Comparison of ENCODE assay signal across 12 mouse cellular contexts in genomic region chr3:69020285-69020684, GRCm38 (mm10). TPM values are rescaled to one million over a fixed set of nuclear protein-coding genes. Genes with fewer than 3 reads are reported as not detected.
DNase-seq lines count a peak whose midpoint lies in the region; ATAC-seq lines count a peak whose summit lies in the region.
"Had no signal": no experiment of that assay in that cellular context is flagged by ENCODE, and none has a peak within 500 bp of the region (broad histone marks: within the 10 kb centered on the region; RNA-seq: fewer than 3 reads in every experiment).

No protein-coding gene starts in this region.

- no peak overlapping the region for H3K9ac ChIP-seq in hindbrain, embryonic 11.5 days (ENCODE audit: low read depth, low read length)
- H3K9ac ChIP-seq in hindbrain, embryonic 13.5 days, result no peak overlapping the region
- no peak overlapping the region for H3K9ac ChIP-seq in liver, embryonic 16.5 days (ENCODE audit: low read depth, low read length)
- H3K9ac ChIP-seq in hindbrain, embryonic 14.5 days, result no peak overlapping the region
- H3K9ac ChIP-seq: liver, embryonic 15.5 days; neural tube, embryonic 13.5 days had no signal

- no peak for ATAC-seq in hindbrain, embryonic 11.5 days (ENCODE audit: low FRiP score)
- ATAC-seq in hindbrain, embryonic 13.5 days (ENCODE audit: low FRiP score), result no peak
- peak; percentile 50; the same call in 1 of the 2 replicates for ATAC-seq in liver, embryonic 16.5 days (ENCODE audit: low read depth)
- ATAC-seq in hindbrain, embryonic 14.5 days (ENCODE audit: low FRiP score), result no peak

- no peak overlapping the region for H3K4me2 ChIP-seq in hindbrain, embryonic 11.5 days (replicated peaks; ENCODE audit: low read depth, low read length)
- no peak overlapping the region for H3K4me2 ChIP-seq in hindbrain, embryonic 13.5 days
- no peak overlapping the region for H3K4me2 ChIP-seq in liver, embryonic 16.5 days (ENCODE audit: low read depth, low read length)
- H3K4me2 ChIP-seq in hindbrain, embryonic 14.5 days (replicated peaks), result no peak overlapping the region
- H3K4me2 ChIP-seq: liver, embryonic 15.5 days; neural tube, embryonic 13.5 days had no signal

- no peaks in the 10 kb centered on the region for H3K27me3 ChIP-seq in hindbrain, embryonic 11.5 days (ENCODE audit: control insufficient read depth, insufficient read depth, low read length)
- no peaks in the 10 kb centered on the region for H3K27me3 ChIP-seq in hindbrain, embryonic 13.5 days
- H3K27me3 ChIP-seq in liver, embryonic 16.5 days (ENCODE audit: control insufficient read depth, insufficient read depth, low read depth, low read length), result no peaks in the 10 kb centered on the region
- H3K27me3 ChIP-seq in hindbrain, embryonic 14.5 days (ENCODE audit: control insufficient read depth, insufficient read depth, low read length), result no peaks in the 10 kb centered on the region
- H3K27me3 ChIP-seq: liver, embryonic 15.5 days; neural tube, embryonic 13.5 days had no signal

- DNase-seq in hindbrain, embryonic 11.5 days (ENCODE audit: low spot score), result peak; percentile 39
- DNase-seq in 416B (ENCODE audit: low read depth) (peak; percentile 71), NIH3T3 (ENCODE audit: low read depth) (peak; percentile 58)
- no peak for DNase-seq in ovary, adult 18-20 months (ENCODE audit: low spot score)
- DNase-seq in hindbrain, embryonic 14.5 days (ENCODE audit: low spot score), result no peak
- no peak for DNase-seq in right cerebral cortex, adult 18-20 months
- DNase-seq: cerebellum, postnatal 14 days; heart, postnatal 10 days had no signal

- H3K4me1 ChIP-seq in hindbrain, embryonic 11.5 days (replicated peaks; ENCODE audit: control insufficient read depth, insufficient read depth, low read length), result no peaks in the 10 kb centered on the region
- H3K4me1 ChIP-seq in hindbrain, embryonic 13.5 days (replicated peaks), result no peaks in the 10 kb centered on the region
- H3K4me1 ChIP-seq in liver, embryonic 16.5 days (ENCODE audit: control insufficient read depth, low read depth, low read length), result no peaks in the 10 kb centered on the region; the same call in 1 of the 2 replicates
- H3K4me1 ChIP-seq in hindbrain, embryonic 14.5 days (replicated peaks; ENCODE audit: control insufficient read depth, insufficient read depth, low read length), result no peaks in the 10 kb centered on the region
- H3K4me1 ChIP-seq: liver, embryonic 15.5 days; neural tube, embryonic 13.5 days had no signal

- no peaks in the 10 kb centered on the region for H3K9me3 ChIP-seq in hindbrain, embryonic 11.5 days (ENCODE audit: control insufficient read depth, low read length)
- no peaks in the 10 kb centered on the region for H3K9me3 ChIP-seq in hindbrain, embryonic 13.5 days
- H3K9me3 ChIP-seq in liver, embryonic 16.5 days (replicated peaks; ENCODE audit: control insufficient read depth, low read length), result no peaks in the 10 kb centered on the region
- no peaks in the 10 kb centered on the region for H3K9me3 ChIP-seq in hindbrain, embryonic 14.5 days (ENCODE audit: control insufficient read depth, low read length)
- H3K9me3 ChIP-seq: liver, embryonic 15.5 days; neural tube, embryonic 13.5 days had no signal

- no peak overlapping the region for H3K4me3 ChIP-seq in hindbrain, embryonic 11.5 days (ENCODE audit: low read depth, low read length)
- no peak overlapping the region for H3K4me3 ChIP-seq in hindbrain, embryonic 13.5 days
- no peak overlapping the region for H3K4me3 ChIP-seq in liver, embryonic 16.5 days (ENCODE audit: low read depth, low read length)
- H3K4me3 ChIP-seq in hindbrain, embryonic 14.5 days (replicated peaks; ENCODE audit: low read length), result no peak overlapping the region
- H3K4me3 ChIP-seq: liver, embryonic 15.5 days; neural tube, embryonic 13.5 days had no signal

- WGBS in hindbrain, embryonic 11.5 days, result 97% methylated on average over 2 of the region's 2 CpGs
- WGBS in hindbrain, embryonic 13.5 days, result 94% methylated on average over 2 of the region's 2 CpGs
- 83% methylated on average over 2 of the region's 2 CpGs for WGBS in liver, embryonic 16.5 days (ENCODE audit: insufficient replicate concordance)
- WGBS in hindbrain, embryonic 14.5 days, result 98% methylated on average over 2 of the region's 2 CpGs

- peaks cover 6% of the 10 kb centered on the region for H3K36me3 ChIP-seq in hindbrain, embryonic 11.5 days (ENCODE audit: control insufficient read depth, insufficient read depth, low read length)
- peaks cover 30% of the 10 kb centered on the region for H3K36me3 ChIP-seq in hindbrain, embryonic 13.5 days
- H3K36me3 ChIP-seq in liver, embryonic 16.5 days (ENCODE audit: control insufficient read depth, insufficient read depth), result peaks cover 72% of the 10 kb centered on the region
- H3K36me3 ChIP-seq in hindbrain, embryonic 14.5 days (replicated peaks; ENCODE audit: control insufficient read depth, insufficient read depth), result peaks cover 37% of the 10 kb centered on the region

- H3K27ac ChIP-seq in hindbrain, embryonic 11.5 days (ENCODE audit: low read depth, low read length), result no peak overlapping the region
- no peak overlapping the region for H3K27ac ChIP-seq in hindbrain, embryonic 13.5 days
- H3K27ac ChIP-seq in liver, embryonic 16.5 days (ENCODE audit: low read length), result no peak overlapping the region
- H3K27ac ChIP-seq in hindbrain, embryonic 14.5 days, result no peak overlapping the region
- H3K27ac ChIP-seq: liver, embryonic 15.5 days; neural tube, embryonic 13.5 days had no signal

RNA-seq across cellular contexts. Expression of gene Smc4, which starts 15.7 kb away (rescaled TPM):
- 179 and 193 TPM in 2 replicates for polyA plus RNA-seq in hindbrain, embryonic 11.5 days (2014; fragmentation: Nextera tagmentation; extraction: Ambion mirVana)
- 54.3 and 59.8 TPM in 2 replicates for polyA plus RNA-seq in hindbrain, embryonic 13.5 days (2015; fragmentation: Nextera tagmentation; extraction: Ambion mirVana)
- 124 and 131 TPM in 2 replicates for polyA plus RNA-seq in liver, embryonic 16.5 days (2015; fragmentation: Nextera tagmentation; extraction: Ambion mirVana)
- polyA plus RNA-seq in hindbrain, embryonic 14.5 days (2014; fragmentation: Nextera tagmentation; extraction: Ambion mirVana), result 30.8 and 33.9 TPM in 2 replicates

RNA-seq across cellular contexts. Expression of gene Ift80, which starts 15.9 kb away (rescaled TPM):
- 16.8 and 18.3 TPM in 2 replicates for polyA plus RNA-seq in hindbrain, embryonic 11.5 days (2014; fragmentation: Nextera tagmentation; extraction: Ambion mirVana)
- 9.0 and 9.8 TPM in 2 replicates for polyA plus RNA-seq in hindbrain, embryonic 13.5 days (2015; fragmentation: Nextera tagmentation; extraction: Ambion mirVana)
- polyA plus RNA-seq in liver, embryonic 16.5 days (2015; fragmentation: Nextera tagmentation; extraction: Ambion mirVana), result 6.6 and 7.4 TPM in 2 replicates
- polyA plus RNA-seq in hindbrain, embryonic 14.5 days (2014; fragmentation: Nextera tagmentation; extraction: Ambion mirVana), result 8.7 and 11.9 TPM in 2 replicates

RNA-seq across cellular contexts. Expression of gene Trim59, which starts 24.3 kb away (rescaled TPM):
- polyA plus RNA-seq in hindbrain, embryonic 11.5 days (2014; fragmentation: Nextera tagmentation; extraction: Ambion mirVana), result 166 and 184 TPM in 2 replicates
- polyA plus RNA-seq in hindbrain, embryonic 13.5 days (2015; fragmentation: Nextera tagmentation; extraction: Ambion mirVana), result 48.4 and 53.7 TPM in 2 replicates
- polyA plus RNA-seq in liver, embryonic 16.5 days (2015; fragmentation: Nextera tagmentation; extraction: Ambion mirVana), result 143 and 145 TPM in 2 replicates
- 38.2 and 38.5 TPM in 2 replicates for polyA plus RNA-seq in hindbrain, embryonic 14.5 days (2014; fragmentation: Nextera tagmentation; extraction: Ambion mirVana)

Comparison
In these comparisons a context has a peak if more than half of its experiments do, and no peak if none do; other contexts are left out.
1. DNase-seq: peak in hindbrain, embryonic 11.5 days (single experiment), 416B (single experiment) and NIH3T3 (single experiment); none in ovary, adult 18-20 months (single experiment), hindbrain, embryonic 14.5 days (single experiment) and right cerebral cortex, adult 18-20 months (single experiment).